Mouse (Mus musculus): Measurements from ENCODE around the gene Stub1. TPM values are rescaled to one million over a fixed set of nuclear protein-coding genes. Genes with fewer than 3 reads are reported as not detected.
A peak's percentile ranks its signal among the peaks of the same experiment; 100 is the strongest.

Gene Stub1
- polyA plus RNA-seq, 1 experiment from 2014 or later, result 334 TPM

- peak; percentile 97 for DNase-seq (ENCODE audit: low spot score)
- Histone ChIP-seq H3K27ac (ENCODE audit: low read depth, low read length) (peak within 1 kb of the TSS; percentile 83), H3K4me2 (ENCODE audit: low read depth) (peak within 1 kb of the TSS; percentile 86), H3K9ac (ENCODE audit: low read length) (peak within 1 kb of the TSS; percentile 85), H3K36me3 (ENCODE audit: control insufficient read depth, insufficient read depth, low read length) (peaks cover 3% of the 10 kb centered on the region; the same call in 1 of the 2 replicates), H3K27me3 (ENCODE audit: control insufficient read depth, insufficient read depth, low read length) (no peaks in the 10 kb centered on the region), H3K9me3 (ENCODE audit: control insufficient read depth, low read length) (no peaks in the 10 kb centered on the region), H3K4me3 (ENCODE audit: low read depth, low read length) (peak within 1 kb of the TSS; percentile 71), H3K4me1 (ENCODE audit: control insufficient read depth, insufficient read depth, low read length) (peaks cover 10% of the 10 kb centered on the region)
- ATAC-seq (ENCODE audit: insufficient read depth, low FRiP score, low TSS enrichment), result peak; percentile 77
- under 1% methylated on average over 23 of the region's 23 CpGs for WGBS
Measured at GRCm38 (mm10) chr17:25785281-25785745, 47.9 kb downstream of the Stub1 start, which contains the start of gene Haghl. Gene Haghl, minus strand, starts transcription at chr17:25785673.

GRCm38 (mm10) chr17:25783861-25784574 is 49.2 kb downstream of the Stub1 start:
- Histone ChIP-seq H3K27me3 (ENCODE audit: control insufficient read depth, insufficient read depth, low read length) (no peaks in the 10 kb centered on the region), H3K9me3 (ENCODE audit: control insufficient read depth, low read length) (no peaks in the 10 kb centered on the region), H3K4me2 (ENCODE audit: low read depth) (peak overlapping the region; percentile 86), H3K9ac (ENCODE audit: low read length) (peak overlapping the region; percentile 85; the same call in 1 of the 2 replicates), H3K4me3 (ENCODE audit: low read depth, low read length) (peak overlapping the region; percentile 71), H3K4me1 (ENCODE audit: control insufficient read depth, insufficient read depth, low read length) (peaks cover 10% of the 10 kb centered on the region), H3K27ac (ENCODE audit: low read depth, low read length) (no peak overlapping the region), H3K36me3 (ENCODE audit: control insufficient read depth, insufficient read depth, low read length) (peaks cover 3% of the 10 kb centered on the region; the same call in 1 of the 2 replicates)
- ATAC-seq (ENCODE audit: insufficient read depth, low FRiP score, low TSS enrichment) (no peak), DNase-seq (ENCODE audit: low spot score) (no peak)
- 82% methylated on average over 15 of the region's 15 CpGs for WGBS

GRCm38 (mm10) chr17:25783086-25783485 is 50.1 kb downstream of the Stub1 start:
- Histone ChIP-seq H3K9me3 (ENCODE audit: control insufficient read depth, low read length) (no peaks in the 10 kb centered on the region), H3K4me2 (ENCODE audit: low read depth) (no peak overlapping the region), H3K27me3 (ENCODE audit: control insufficient read depth, insufficient read depth, low read length) (no peaks in the 10 kb centered on the region), H3K4me3 (ENCODE audit: low read depth, low read length) (no peak overlapping the region), H3K9ac (ENCODE audit: low read length) (no peak overlapping the region; the same call in 1 of the 2 replicates), H3K4me1 (ENCODE audit: control insufficient read depth, insufficient read depth, low read length) (peaks cover 10% of the 10 kb centered on the region), H3K27ac (ENCODE audit: low read depth, low read length) (no peak overlapping the region), H3K36me3 (ENCODE audit: control insufficient read depth, insufficient read depth, low read length) (peaks cover 3% of the 10 kb centered on the region; the same call in 1 of the 2 replicates)
- DNase-seq (ENCODE audit: low spot score) (no peak), ATAC-seq (ENCODE audit: insufficient read depth, low FRiP score, low TSS enrichment) (no peak)
- 71% methylated on average over 7 of the region's 7 CpGs for WGBS

GRCm38 (mm10) chr17:25781339-25781738 is 51.9 kb downstream of the Stub1 start:
- Histone ChIP-seq H3K9me3 (ENCODE audit: control insufficient read depth, low read length) (no peaks in the 10 kb centered on the region), H3K27ac (ENCODE audit: low read depth, low read length) (no peak overlapping the region), H3K4me2 (ENCODE audit: low read depth) (no peak overlapping the region), H3K9ac (ENCODE audit: low read length) (no peak overlapping the region), H3K27me3 (ENCODE audit: control insufficient read depth, insufficient read depth, low read length) (no peaks in the 10 kb centered on the region), H3K4me1 (ENCODE audit: control insufficient read depth, insufficient read depth, low read length) (peaks cover 10% of the 10 kb centered on the region), H3K36me3 (ENCODE audit: control insufficient read depth, insufficient read depth, low read length) (peaks cover 3% of the 10 kb centered on the region; the same call in 1 of the 2 replicates), H3K4me3 (ENCODE audit: low read depth, low read length) (no peak overlapping the region)
- no peak for DNase-seq (ENCODE audit: low spot score)
- ATAC-seq (ENCODE audit: insufficient read depth, low FRiP score, low TSS enrichment), result no peak
- WGBS, result 74% methylated on average over 6 of the region's 6 CpGs

Small RNAs within 50 kb of the gene (microRNA-seq; reads per million reads assigned to microRNA genes)
- gene Mir3082 (not detected), gene Mir6966 (not detected)

Other genes with a start within 250 kb of the Stub1 start
- 2.8 and 3.3 TPM in 2 replicates for gene Gng13, start 116.2 kb downstream of the Stub1 start, polyA plus RNA-seq (2014; fragmentation: Nextera tagmentation; extraction: Ambion mirVana)
- gene Chtf18, start 106.0 kb downstream of the Stub1 start, polyA plus RNA-seq (2014; fragmentation: Nextera tagmentation; extraction: Ambion mirVana), result 20.3 and 22.5 TPM in 2 replicates
- 21.5 and 22.9 TPM in 2 replicates for gene Rpusd1, start 105.7 kb downstream of the Stub1 start, polyA plus RNA-seq (2014; fragmentation: Nextera tagmentation; extraction: Ambion mirVana)
- gene Mslnl, start 97.4 kb downstream of the Stub1 start, polyA plus RNA-seq (2014; fragmentation: Nextera tagmentation; extraction: Ambion mirVana), result 0.13 TPM in 1 of 2 replicates, not detected in the other
- gene Msln, start 79.0 kb downstream of the Stub1 start, polyA plus RNA-seq (2014; fragmentation: Nextera tagmentation; extraction: Ambion mirVana), result 0.42 TPM in 1 of 2 replicates, not detected in the other
- 22.9 and 27.8 TPM in 2 replicates for gene Narfl, start 59.6 kb downstream of the Stub1 start, polyA plus RNA-seq (2014; fragmentation: Nextera tagmentation; extraction: Ambion mirVana)
- 74.6 and 77.3 TPM in 2 replicates for gene Haghl, start 47.7 kb downstream of the Stub1 start, polyA plus RNA-seq (2014; fragmentation: Nextera tagmentation; extraction: Ambion mirVana)
- 0.15 and 0.34 TPM in 2 replicates for gene Ccdc78, start 46.8 kb downstream of the Stub1 start, polyA plus RNA-seq (2014; fragmentation: Nextera tagmentation; extraction: Ambion mirVana)
- 65.7 and 66.6 TPM in 2 replicates for gene Fam173a, start 40.5 kb downstream of the Stub1 start, polyA plus RNA-seq (2014; fragmentation: Nextera tagmentation; extraction: Ambion mirVana)
- gene AC134908.4, start 37.7 kb downstream of the Stub1 start, polyA plus RNA-seq (2014; fragmentation: Nextera tagmentation; extraction: Ambion mirVana), result 0.78 TPM in 1 of 2 replicates, not detected in the other
- 29.4 and 38.8 TPM in 2 replicates for gene Metrn, start 36.3 kb downstream of the Stub1 start, polyA plus RNA-seq (2014; fragmentation: Nextera tagmentation; extraction: Ambion mirVana)
- gene Fbxl16, start 24.3 kb downstream of the Stub1 start, polyA plus RNA-seq (2014; fragmentation: Nextera tagmentation; extraction: Ambion mirVana), result 13.2 and 14.7 TPM in 2 replicates
- gene Wdr24, start 9.8 kb downstream of the Stub1 start, polyA plus RNA-seq (2014; fragmentation: Nextera tagmentation; extraction: Ambion mirVana), result 29.2 and 31.8 TPM in 2 replicates
- 52.1 and 55.6 TPM in 2 replicates for gene Jmjd8, start 4.5 kb downstream of the Stub1 start, polyA plus RNA-seq (2014; fragmentation: Nextera tagmentation; extraction: Ambion mirVana)
- 4.3 and 4.4 TPM in 2 replicates for gene Rhbdl1, start 3.9 kb upstream of the Stub1 start, polyA plus RNA-seq (2014; fragmentation: Nextera tagmentation; extraction: Ambion mirVana)
- 1.2 and 2.9 TPM in 2 replicates for gene Gm20683, start 8.4 kb upstream of the Stub1 start, polyA plus RNA-seq (2014; fragmentation: Nextera tagmentation; extraction: Ambion mirVana)
- 8.6 and 10.5 TPM in 2 replicates for gene Rhot2, start 11.4 kb upstream of the Stub1 start, polyA plus RNA-seq (2014; fragmentation: Nextera tagmentation; extraction: Ambion mirVana)
- 17.8 and 20.3 TPM in 2 replicates for gene Wdr90, start 28.1 kb upstream of the Stub1 start, polyA plus RNA-seq (2014; fragmentation: Nextera tagmentation; extraction: Ambion mirVana)
- 8.2 and 8.7 TPM in 2 replicates for gene Mcrip2, start 35.4 kb upstream of the Stub1 start, polyA plus RNA-seq (2014; fragmentation: Nextera tagmentation; extraction: Ambion mirVana)
- gene Mettl26, start 41.7 kb upstream of the Stub1 start, polyA plus RNA-seq (2014; fragmentation: Nextera tagmentation; extraction: Ambion mirVana), result 57.8 and 58.8 TPM in 2 replicates
- gene Wfikkn1, start 47.5 kb upstream of the Stub1 start, polyA plus RNA-seq (2014; fragmentation: Nextera tagmentation; extraction: Ambion mirVana), result 1.2 and 1.7 TPM in 2 replicates
- gene Rab40c, start 86.3 kb upstream of the Stub1 start, polyA plus RNA-seq (2014; fragmentation: Nextera tagmentation; extraction: Ambion mirVana), result 23.6 and 25.9 TPM in 2 replicates
- 51.6 and 60.9 TPM in 2 replicates for gene Pigq, start 111.5 kb upstream of the Stub1 start, polyA plus RNA-seq (2014; fragmentation: Nextera tagmentation; extraction: Ambion mirVana)
- gene Nhlrc4, start 111.6 kb upstream of the Stub1 start, polyA plus RNA-seq (2014; fragmentation: Nextera tagmentation; extraction: Ambion mirVana), result 0.11 and 0.38 TPM in 2 replicates
- gene A930017K11Rik, start 119.2 kb upstream of the Stub1 start, polyA plus RNA-seq (2014; fragmentation: Nextera tagmentation; extraction: Ambion mirVana), result not detected in 2 replicates
- gene Capn15, start 152.4 kb upstream of the Stub1 start, polyA plus RNA-seq (2014; fragmentation: Nextera tagmentation; extraction: Ambion mirVana), result 21.0 and 23.3 TPM in 2 replicates
- gene Rab11fip3, start 236.2 kb upstream of the Stub1 start, polyA plus RNA-seq (2014; fragmentation: Nextera tagmentation; extraction: Ambion mirVana), result 24.4 and 24.8 TPM in 2 replicates

Measured in neural tube, embryonic 11.5 days (tissue).